Mouse (Mus musculus): ENCODE data around the gene Cyb5rl. TPM values are rescaled to one million over a fixed set of nuclear protein-coding genes. Genes with fewer than 3 reads are reported as not detected.

The Cyb5rl gene
- 1 to 10 TPM; 3.4 to 4.2 TPM for polyA plus RNA-seq (2017; shearing (Covaris generic))

GRCm38 (mm10) chr4:107066252-107067124 lies at the start of gene Cyb5rl, which contains the start of gene Mrpl37:
Gene Cyb5rl (plus strand): TSS chr4:107066988.
Gene Mrpl37 (minus strand): TSS chr4:107066868.

GRCm38 (mm10) chr4:107096841-107097373 lies 30.1 kb downstream of the Cyb5rl start, which contains the start of gene Cdcp2:
Gene Cdcp2 (plus strand): TSS chr4:107096891.

Other genes with a start within 250 kb of the Cyb5rl start
- 100 to 1,000 TPM in 1 of 2 experiments, 10 to 100 TPM in 1; 63.9 to 112 TPM for gene Ssbp3, start 156.3 kb upstream of the Cyb5rl start, polyA plus RNA-seq (2017; shearing (Covaris generic))
- gene Mrpl37, start 120 bp upstream of the Cyb5rl start, polyA plus RNA-seq (2017; shearing (Covaris generic)) = 10 to 100 TPM; 57.7 to 68.4 TPM
- under 1 TPM in 1 of 2 experiments, not detected in 1; 0.21 TPM for gene Cdcp2, start 29.9 kb downstream of the Cyb5rl start, polyA plus RNA-seq (2017; shearing (Covaris generic))
- gene Tmem59, start 111.4 kb downstream of the Cyb5rl start, polyA plus RNA-seq (2017; shearing (Covaris generic)) = 100 to 1,000 TPM; 377 to 382 TPM
- gene Tceanc2, start 112.1 kb downstream of the Cyb5rl start, polyA plus RNA-seq (2017; shearing (Covaris generic)) = 10 to 100 TPM; 19.0 to 29.5 TPM
- gene Ldlrad1, start 142.2 kb downstream of the Cyb5rl start, polyA plus RNA-seq (2017; shearing (Covaris generic)) = under 1 TPM in 1 of 2 experiments, not detected in 1; 0.27 TPM
- 10 to 100 TPM; 25.1 to 33.5 TPM for gene Lrrc42, start 186.5 kb downstream of the Cyb5rl start, polyA plus RNA-seq (2017; shearing (Covaris generic))
- 10 to 100 TPM; 20.6 to 27.1 TPM for gene Hspb11, start 186.6 kb downstream of the Cyb5rl start, polyA plus RNA-seq (2017; shearing (Covaris generic))
- gene Dio1, start 240.2 kb downstream of the Cyb5rl start, polyA plus RNA-seq (2017; shearing (Covaris generic)) = under 1 TPM in 1 of 2 experiments, not detected in 1; 0.32 TPM
- gene Yipf1, start 247.4 kb downstream of the Cyb5rl start, polyA plus RNA-seq (2017; shearing (Covaris generic)) = 100 to 1,000 TPM; 106 to 119 TPM

Measured in activated CD4-positive, CD25-positive, alpha-beta regulatory T cell (primary cell).